Mouse (Mus musculus) CH12.LX (cell line): ENCODE measurements around the gene Cybrd1. TPM values are rescaled to one million over a fixed set of nuclear protein-coding genes. Genes with fewer than 3 reads are reported as not detected.

Source experiments
- DNase-seq: peaks from one replicate; pipeline ENCODE4 v3.0.0-alpha.2; 2013; ENCODE audit errors: extremely low read depth
- H3K27ac ChIP-seq: 2 replicates; pipeline ENCODE4 v1.5.1; 2012; ENCODE audit warnings: low read depth, mild to moderate bottlenecking, control low read depth, moderate library complexity; ENCODE audit not compliant: insufficient read depth
- H3K27me3 ChIP-seq: replicated peaks from 2 replicates; pipeline ENCODE3; 2012; ENCODE audit warnings: inconsistent platforms
- H3K36me3 ChIP-seq, 2 experiments: replicated peaks in 1 of 2; 2 replicates each; pipeline versions ENCODE3 to v1.6.1; 2012; ENCODE audit warnings: inconsistent platforms in 1 of 2, low read length in 1 of 2, mild to moderate bottlenecking in 1 of 2, mixed read lengths in 1 of 2, moderate library complexity in 1 of 2; ENCODE audit not compliant: control insufficient read depth in 1 of 2, insufficient read depth in 1 of 2
- H3K4me1 ChIP-seq, 2 experiments: 2 replicates each; pipeline ENCODE4 v1.6.1; 2012; ENCODE audit warnings: inconsistent platforms in 1 of 2, moderate library complexity in 1 of 2; ENCODE audit not compliant: insufficient read depth in 2 of 2, control insufficient read depth in 1 of 2
- H3K4me2 ChIP-seq: 2 replicates; pipeline ENCODE4 v1.6.1; 2012; ENCODE audit warnings: low read depth, mild to moderate bottlenecking, control low read depth; ENCODE audit not compliant: poor library complexity, insufficient read depth, severe bottlenecking
- H3K4me3 ChIP-seq, 3 experiments: fragments of 150-350 bp in 1 of 3; sonication (generic) in 1 of 3; replicated peaks in 1 of 3; 2 replicates each; pipeline versions ENCODE3 to v1.5.1; 2011 to 2012; ENCODE audit warnings: low read depth in 2 of 3, low read length in 2 of 3, mild to moderate bottlenecking in 2 of 3, moderate library complexity in 2 of 3, control low read depth in 1 of 3, improper control_type of control experiment in 1 of 3, inconsistent platforms in 1 of 3, mixed read lengths in 1 of 3; ENCODE audit not compliant: poor library complexity in 1 of 3
- H3K79me2 ChIP-seq: replicated peaks from 2 replicates; pipeline ENCODE4 v1.6.1; 2012; ENCODE audit warnings: mild to moderate bottlenecking, moderate library complexity; ENCODE audit not compliant: control insufficient read depth, poor library complexity, insufficient read depth, severe bottlenecking; ENCODE audit errors: extremely low read depth
- H3K9ac ChIP-seq: 2 replicates; pipeline ENCODE4 v1.6.1; 2012; ENCODE audit warnings: low read depth, mild to moderate bottlenecking, control low read depth, moderate library complexity; ENCODE audit not compliant: insufficient read depth
- H3K9me3 ChIP-seq: replicated peaks from 2 replicates; pipeline ENCODE3; 2012; ENCODE audit warnings: low read length, inconsistent platforms, mixed read lengths
- ELF1 ChIP-seq: IDR thresholded peaks from 2 replicates; pipeline ENCODE4 v1.6.1; 2014; ENCODE audit warnings: low read depth, mild to moderate bottlenecking, inconsistent platforms, low read length, improper control_type of control experiment
- EP300 ChIP-seq: IDR thresholded peaks from 2 replicates; pipeline ENCODE4 v1.6.1; 2011; ENCODE audit warnings: low read length, improper control_type of control experiment
- GABPA ChIP-seq: IDR thresholded peaks from 2 replicates; pipeline ENCODE4 v1.6.1; 2012; ENCODE audit warnings: low read depth, low read length, improper control_type of control experiment, inconsistent platforms; ENCODE audit not compliant: insufficient replicate concordance
- HCFC1 ChIP-seq: IDR thresholded peaks from 2 replicates; pipeline ENCODE4 v1.6.1; 2012; ENCODE audit warnings: low read depth, mild to moderate bottlenecking, inconsistent platforms, low read length, improper control_type of control experiment
- IRF4 ChIP-seq: IDR thresholded peaks from 2 replicates; pipeline ENCODE4 v1.6.1; 2014; ENCODE audit warnings: low read depth, mild to moderate bottlenecking, inconsistent platforms, low read length, improper control_type of control experiment
- JUN ChIP-seq: IDR thresholded peaks from 2 replicates; pipeline ENCODE4 v1.6.1; 2011; ENCODE audit warnings: low read depth, mild to moderate bottlenecking, low read length, improper control_type of control experiment, moderate library complexity; ENCODE audit not compliant: insufficient read depth
- JUND ChIP-seq: conservative IDR thresholded peaks from 2 replicates; pipeline ENCODE4 v1.6.1; 2011; ENCODE audit warnings: low read depth, low read length, improper control_type of control experiment
- KAT2A ChIP-seq: IDR thresholded peaks from 2 replicates; pipeline ENCODE4 v1.6.1; 2012; ENCODE audit warnings: low read length, improper control_type of control experiment, inconsistent platforms; ENCODE audit not compliant: insufficient replicate concordance
- MAX ChIP-seq: IDR thresholded peaks from 2 replicates; pipeline ENCODE4 v1.6.1; 2011; ENCODE audit warnings: low read length, improper control_type of control experiment
- MEF2A ChIP-seq: IDR thresholded peaks from 2 replicates; pipeline ENCODE4 v1.6.1; 2014; ENCODE audit warnings: low read depth, mild to moderate bottlenecking, inconsistent platforms, low read length, improper control_type of control experiment, borderline replicate concordance
- MYC ChIP-seq: IDR thresholded peaks from 2 replicates; pipeline ENCODE4 v1.6.1; 2011; ENCODE audit warnings: low read depth, mild to moderate bottlenecking, improper control_type of control experiment, low read length
- NRF1 ChIP-seq: IDR thresholded peaks from 2 replicates; pipeline ENCODE4 v1.6.1; 2014; ENCODE audit warnings: low read depth, mild to moderate bottlenecking, inconsistent platforms, low read length, improper control_type of control experiment, moderate library complexity
- PAX5 ChIP-seq: IDR thresholded peaks from 2 replicates; pipeline ENCODE4 v1.6.1; 2012; ENCODE audit warnings: low read length, inconsistent platforms, mixed read lengths
- RCOR1 ChIP-seq: conservative IDR thresholded peaks from 2 replicates; pipeline ENCODE4 v1.6.1; 2012; ENCODE audit warnings: low read depth, mild to moderate bottlenecking, inconsistent platforms, low read length, improper control_type of control experiment
- SIN3A ChIP-seq: IDR thresholded peaks from 2 replicates; pipeline ENCODE4 v1.6.1; 2012; ENCODE audit warnings: low read length, improper control_type of control experiment, inconsistent platforms
- TCF12 ChIP-seq: IDR thresholded peaks from 2 replicates; pipeline ENCODE4 v1.6.1; 2014; ENCODE audit warnings: low read depth, mild to moderate bottlenecking, inconsistent platforms, low read length, improper control_type of control experiment
- UBTF ChIP-seq: IDR thresholded peaks from 2 replicates; pipeline ENCODE4 v1.6.1; 2012; ENCODE audit warnings: low read depth, mild to moderate bottlenecking, inconsistent platforms, low read length, improper control_type of control experiment, moderate library complexity
- dilution Hi-C: fragments of 300-500 bp; cut with MboI; formaldehyde crosslinking; loops from 2 replicates; pipeline ENCODE4 v1.14.3; 2020; ENCODE audit warnings: low sequenced_read_pairs; ENCODE audit not compliant: extremely low pct_unique_long_range_greater_than_20kb, extremely low pct_ligation_motif_present
- in situ Hi-C: fragments of 300-500 bp; cut with MboI; formaldehyde crosslinking; loops from 3 replicates; pipeline ENCODE4 v1.14.3; 2019; ENCODE audit warnings: low sequenced_read_pairs, low pct_ligation_motif_present, low pct_unique_long_range_greater_than_20kb, mixed read lengths
- polyA plus RNA-seq: library from polyadenylated mRNA; unstranded; fragments of >175 nt; gene quantifications from 2 replicates; pipeline ENCODE4 v1.2.1, GENCODE M21; 2012; ENCODE audit warnings: low read depth; ENCODE audit not compliant: insufficient read length
- total RNA-seq, 2 experiments: library from RNA; depleted of rRNA; stranded (reverse); fragments of 300-350 nt in 1 of 2; fragments of >200 nt in 1 of 2; gene quantifications; 2 replicates each; pipeline ENCODE4 v1.2.3; 2012 to 2014

Gene Cybrd1
- total and polyA plus RNA-seq, 3 experiments, result not detected

DNA sequence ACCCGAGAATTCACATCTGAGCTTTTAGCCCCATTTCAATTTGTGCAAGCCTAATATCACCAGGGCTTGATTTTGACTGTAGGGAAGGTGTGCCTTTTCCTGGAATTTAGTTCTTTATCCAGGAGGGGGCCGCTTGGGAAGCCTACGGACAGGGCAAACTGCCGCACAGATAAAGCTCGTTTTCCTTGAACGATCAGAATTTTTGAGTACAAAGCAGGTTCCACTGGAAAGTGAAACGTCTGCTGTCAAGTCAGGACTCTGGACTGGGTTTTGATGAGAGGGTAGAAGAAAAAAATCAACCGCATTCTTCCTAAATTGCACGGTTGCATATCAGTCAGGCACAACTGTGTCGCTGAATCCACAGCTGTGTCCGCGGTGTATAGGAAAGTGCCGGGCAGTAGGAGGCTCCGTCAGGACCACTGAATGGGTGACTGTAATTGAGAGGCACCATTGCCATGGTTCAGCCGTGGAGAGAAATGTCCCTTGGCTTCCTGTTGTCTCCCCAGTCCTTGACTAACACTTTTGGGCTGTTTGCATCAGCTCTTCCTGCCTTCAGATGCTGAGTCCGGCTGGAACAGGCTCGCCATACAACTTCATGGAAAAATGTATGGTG lies 74.6 kb downstream of the Cybrd1 start:
- no peaks in the 10 kb centered on the region for H3K79me2 ChIP-seq
- no peak overlapping the region for H3K9ac ChIP-seq
- TF ChIP-seq KAT2A, result no peak
- no peak for TF ChIP-seq TCF12
- no peak for TF ChIP-seq JUN
- TF ChIP-seq ELF1, result no peak
- no peak for TF ChIP-seq PAX5
- TF ChIP-seq JUND, result no peak
- no peak for TF ChIP-seq RCOR1
- TF ChIP-seq SIN3A, result no peak
- TF ChIP-seq IRF4, result no peak
- TF ChIP-seq GABPA, result no peak
- no peak for TF ChIP-seq UBTF
- TF ChIP-seq NRF1, result no peak
- no peak for TF ChIP-seq HCFC1
- no peak for TF ChIP-seq EP300
- TF ChIP-seq MEF2A, result no peak
- no peak for TF ChIP-seq MAX
- no peak for TF ChIP-seq MYC
- no peaks in the 10 kb centered on the region for H3K27me3 ChIP-seq
- in situ Hi-C loops, result no loop called here
- dilution Hi-C loops, result no loop called here
- no peaks in the 10 kb centered on the region for H3K36me3 ChIP-seq
- DNase-seq, result no peak
- no peak overlapping the region for H3K4me2 ChIP-seq
- H3K9me3 ChIP-seq, result no peaks in the 10 kb centered on the region
- H3K4me1 ChIP-seq, result no peaks in the 10 kb centered on the region
- H3K27ac ChIP-seq, result no peak overlapping the region
- no peak overlapping the region for H3K4me3 ChIP-seq

Other genes with a start within 250 kb of the Cybrd1 start
- 13.6 and 15.6 TPM in 2 replicates for gene Dcaf17, start 62.6 kb upstream of the Cybrd1 start, total RNA-seq (2012; rRNA removed)
- 28.1 and 29.3 TPM in 2 replicates for gene Dcaf17, start 62.6 kb upstream of the Cybrd1 start, total RNA-seq (2014; rRNA removed)
- gene Dcaf17, start 62.6 kb upstream of the Cybrd1 start, polyA plus RNA-seq, result 20.9 and 22.7 TPM in 2 replicates
- 8.8 and 9.2 TPM in 2 replicates for gene Mettl8, start 62.3 kb upstream of the Cybrd1 start, total RNA-seq (2012; rRNA removed)
- gene Mettl8, start 62.3 kb upstream of the Cybrd1 start, total RNA-seq (2014; rRNA removed), result 7.8 and 10.4 TPM in 2 replicates
- gene Mettl8, start 62.3 kb upstream of the Cybrd1 start, polyA plus RNA-seq, result 6.9 and 7.5 TPM in 2 replicates
- gene Dync1i2, start 93.8 kb downstream of the Cybrd1 start, total RNA-seq (2012; rRNA removed), result 22.9 and 24.6 TPM in 2 replicates
- 38.6 and 47.2 TPM in 2 replicates for gene Dync1i2, start 93.8 kb downstream of the Cybrd1 start, total RNA-seq (2014; rRNA removed)
- 69.5 and 74.3 TPM in 2 replicates for gene Dync1i2, start 93.8 kb downstream of the Cybrd1 start, polyA plus RNA-seq
- gene Slc25a12, start 249.8 kb downstream of the Cybrd1 start, total RNA-seq (2012; rRNA removed), result 97.1 and 105 TPM in 2 replicates
- gene Slc25a12, start 249.8 kb downstream of the Cybrd1 start, total RNA-seq (2014; rRNA removed), result 115 and 123 TPM in 2 replicates
- 178 and 211 TPM in 2 replicates for gene Slc25a12, start 249.8 kb downstream of the Cybrd1 start, polyA plus RNA-seq